In genomic region chr11:120215726-120216241, GRCm38 (mm10) we compare ENCODE assay signal across 9 mouse cellular contexts. TPM values are rescaled to one million over a fixed set of nuclear protein-coding genes. Genes with fewer than 3 reads are reported as not detected.
DNase-seq lines count a peak whose midpoint lies in the region; ATAC-seq and TF ChIP-seq lines count a peak whose summit lies in the region.
"Had no signal": no experiment of that assay in that cellular context is flagged by ENCODE, and none has a peak within 500 bp of the region (broad histone marks: within the 10 kb centered on the region; RNA-seq: fewer than 3 reads in every experiment).

No protein-coding gene starts in this region.

- H3K9ac ChIP-seq in intestine, embryonic 16.5 days (ENCODE audit: low read depth, low read length) = peak overlapping the region; percentile 49

- H3K27me3 ChIP-seq in intestine, embryonic 16.5 days (replicated peaks; ENCODE audit: control insufficient read depth, insufficient read depth, low read length) = no peaks in the 10 kb centered on the region
- H3K27me3 ChIP-seq in thymus, adult 2 months (ENCODE audit: control insufficient read depth, insufficient read depth, low read length) = no peaks in the 10 kb centered on the region

- TF ChIP-seq CTCF in thymus, adult 2 months (IDR thresholded peaks at IDR 0.05; ENCODE audit: borderline replicate concordance, control insufficient read depth, extremely low read depth, insufficient read depth, low read length, poor library complexity) = no peak
- TF ChIP-seq CTCF in layer of hippocampus, adult 2 months (conservative IDR thresholded peaks at IDR 0.05) = no peak

- ATAC-seq in intestine, embryonic 16.5 days = peak; percentile 34; the same call in 1 of the 2 replicates
- no peak for ATAC-seq in inflammation-experienced regulatory T-cells, adult 6 months

- peak; percentile 23 to 57 for DNase-seq in adrenal gland, adult (ENCODE audit: inconsistent age in 2 of 2, low spot score in 1 of 2)
- DNase-seq in adrenal gland, adult 8-10 months = no peak
- peak; percentile 51 for DNase-seq in lung, postnatal 10 days
- DNase-seq in thymus, adult 2 months = no peak
- DNase-seq in layer of hippocampus, adult 2 months (ENCODE audit: low spot score in 2 of 2) = no peak

- no peaks in the 10 kb centered on the region for H3K9me3 ChIP-seq in intestine, embryonic 16.5 days (ENCODE audit: control insufficient read depth, low read length)

- no peak overlapping the region for H3K4me3 ChIP-seq in brown adipose tissue, adult 24 weeks (ENCODE audit: insufficient read depth, low read depth, low read length)
- no peak overlapping the region for H3K4me3 ChIP-seq in intestine, embryonic 16.5 days (ENCODE audit: low read length)
- no peak overlapping the region for H3K4me3 ChIP-seq in thymus, adult 2 months (ENCODE audit: control insufficient read depth, insufficient read depth, low read length)
- no peak overlapping the region for H3K4me3 ChIP-seq in layer of hippocampus, adult 2 months

- TF ChIP-seq POLR2A in thymus, adult 2 months (IDR thresholded peaks at IDR 0.05; ENCODE audit: control insufficient read depth, extremely low read depth, insufficient read depth, low read length, poor library complexity) = no peak

- H3K27ac ChIP-seq in brown adipose tissue, adult 24 weeks (replicated peaks; ENCODE audit: low read depth, low read length) = 0 out of 2 replicates have a peak overlapping the region, but pooled peaks have one; percentile 12
- H3K27ac ChIP-seq in intestine, embryonic 16.5 days (ENCODE audit: low read length) = peak overlapping the region; percentile 80
- H3K27ac ChIP-seq in thymus, adult 2 months (ENCODE audit: control insufficient read depth, insufficient read depth, low read length) = no peak overlapping the region
- no peak overlapping the region for H3K27ac ChIP-seq in layer of hippocampus, adult 2 months
- H3K27ac ChIP-seq: macrophage had no signal

- 53% methylated on average over 10 of the region's 10 CpGs for WGBS in intestine, embryonic 16.5 days
- WGBS in thymus, adult 2 months = 78% methylated on average over 10 of the region's 10 CpGs

- no peaks in the 10 kb centered on the region for H3K36me3 ChIP-seq in intestine, embryonic 16.5 days (ENCODE audit: control insufficient read depth, insufficient read depth, low read length)
- H3K36me3 ChIP-seq in thymus, adult 2 months (ENCODE audit: control insufficient read depth, insufficient read depth, low read length) = no peaks in the 10 kb centered on the region

- peaks cover 36% of the 10 kb centered on the region for H3K4me1 ChIP-seq in brown adipose tissue, adult 24 weeks (ENCODE audit: control insufficient read depth, insufficient read depth, insufficient read length, low read length)
- peaks cover 33% of the 10 kb centered on the region for H3K4me1 ChIP-seq in intestine, embryonic 16.5 days (ENCODE audit: control insufficient read depth, insufficient read depth, low read length)
- H3K4me1 ChIP-seq in thymus, adult 2 months (replicated peaks; ENCODE audit: control insufficient read depth, insufficient read depth, low read length) = no peaks in the 10 kb centered on the region

- H3K4me2 ChIP-seq in intestine, embryonic 16.5 days (ENCODE audit: low read depth, low read length) = no peak overlapping the region

RNA-seq across cellular contexts. Expression of gene Bahcc1, which starts 17.0 kb away (rescaled TPM):
- total RNA-seq in adrenal gland, adult 8-10 months (2022) = 10 to 100 TPM; 16.6 to 24.5 (median 19.5) TPM
- polyA plus RNA-seq in brown adipose tissue, adult 24 weeks (2012; ENCODE audit: insufficient read depth, insufficient read length, missing spikeins) = 5.7 and 5.9 TPM in 2 replicates
- polyA plus RNA-seq in intestine, embryonic 16.5 days (2015; fragmentation: Nextera tagmentation; extraction: Ambion mirVana) = 4.9 and 5.7 TPM in 2 replicates
- polyA plus RNA-seq in thymus, adult 2 months (2012; rRNA removed) = 11.0 and 15.1 TPM in 2 replicates
- 10 to 100 TPM; 19.9 to 20.7 TPM for total RNA-seq in layer of hippocampus, adult 2 months (2021)
- polyA plus RNA-seq in inflammation-experienced regulatory T-cells, adult 6 months (2017; shearing (Covaris generic)) = not detected

Comparison
In these comparisons a context has a peak if more than half of its experiments do, and no peak if none do; other contexts are left out.
1. DNase-seq: peak in adrenal gland, adult (2 of 2) and lung, postnatal 10 days (single experiment); none in adrenal gland, adult 8-10 months (single experiment), thymus, adult 2 months (single experiment) and layer of hippocampus, adult 2 months (0 of 2).
2. H3K27ac ChIP-seq: peak in brown adipose tissue, adult 24 weeks (single experiment) and intestine, embryonic 16.5 days (single experiment); none in thymus, adult 2 months (single experiment) and layer of hippocampus, adult 2 months (single experiment).